Mouse (Mus musculus) kidney, postnatal 25 days (tissue): ENCODE measurements at regions not wholly inside any gene's neighbourhood (a gene's known extent, or its start where the extent isn't known, plus 50 kb on each side); places are given as distances from the start of the nearest gene placed in this dataset.

Experiments
- DNase-seq, 2 experiments: peaks; one replicate each; pipeline ENCODE4 v3.0.0; 2021; ENCODE audit warnings: mixed read lengths in 2 of 2

GRCm38 (mm10) chr8:34368556-34368955 lies 257.0 kb upstream of the Gm10131 start:
- no peak for DNase-seq

GRCm38 (mm10) chr8:34364446-34365035 lies 253.0 kb upstream of the Gm10131 start:
- DNase-seq: no peak

GRCm38 (mm10) chr8:34363679-34364078 lies 252.1 kb upstream of the Gm10131 start:
- DNase-seq: no peak

- no peak for DNase-seq
These were observed 251.6 kb upstream of the Gm10131 start for GRCm38 (mm10) chr8:34363131-34363530.

- DNase-seq: no peak
These were observed 249.8 kb upstream of the Gm10131 start for GRCm38 (mm10) chr8:34361377-34361776.

GRCm38 (mm10) chr8:34359776-34360175 lies 248.2 kb upstream of the Gm10131 start:
- no peak for DNase-seq

GRCm38 (mm10) chr8:34355059-34355458 lies 243.5 kb upstream of the Gm10131 start:
- DNase-seq: no peak

- DNase-seq: no peak
These were observed 241.8 kb upstream of the Gm10131 start for GRCm38 (mm10) chr8:34353140-34353855.

GRCm38 (mm10) chr8:34334851-34335250 lies 223.3 kb upstream of the Gm10131 start:
- DNase-seq: no peak

- DNase-seq: no peak
These were observed 220.1 kb upstream of the Gm10131 start for GRCm38 (mm10) chr8:34331673-34332072.

- DNase-seq: no peak
These were observed 215.1 kb upstream of the Gm10131 start for GRCm38 (mm10) chr8:34326614-34326965.

GRCm38 (mm10) chr8:34325841-34326613 lies 214.5 kb upstream of the Gm10131 start:
- no peak for DNase-seq

- no peak for DNase-seq
These were observed 208.6 kb upstream of the Gm10131 start for GRCm38 (mm10) chr8:34320158-34320587.

GRCm38 (mm10) chr8:34319719-34320118 lies 208.2 kb upstream of the Gm10131 start:
- no peak for DNase-seq

- no peak for DNase-seq
These were observed 203.7 kb upstream of the Gm10131 start for GRCm38 (mm10) chr8:34315233-34315632.

GRCm38 (mm10) chr8:34305542-34306485 lies 194.3 kb upstream of the Gm10131 start:
- DNase-seq: no peak

- no peak for DNase-seq
These were observed 192.3 kb upstream of the Gm10131 start for GRCm38 (mm10) chr8:34303815-34304214.

- DNase-seq: peak; percentile 14 to 38
These were observed 188.9 kb upstream of the Gm10131 start for GRCm38 (mm10) chr8:34300331-34300903.

- DNase-seq: no peak
These were observed 183.2 kb upstream of the Gm10131 start for GRCm38 (mm10) chr8:34294721-34295120.

- no peak for DNase-seq
These were observed 179.1 kb upstream of the Gm10131 start for GRCm38 (mm10) chr8:34290670-34291069.

GRCm38 (mm10) chr8:34287801-34288200 lies 176.3 kb upstream of the Gm10131 start:
- no peak for DNase-seq

- DNase-seq: no peak
These were observed 173.0 kb upstream of the Gm10131 start for GRCm38 (mm10) chr8:34284576-34284975.
